Mouse (Mus musculus) liver, embryonic 11.5 days (tissue): ENCODE results near the gene Sptan1. TPM values are rescaled to one million over a fixed set of nuclear protein-coding genes. Genes with fewer than 3 reads are reported as not detected.

Experiments
- ATAC-seq: fragments of 200-750 bp; cut with Nextera tagmentation; replicated peaks from 2 replicates; pipeline ENCODE4 v1.8.0; 2017; ENCODE audit warnings: moderate number of reproducible peaks, mild to moderate bottlenecking, moderate TSS enrichment, moderate library complexity; ENCODE audit not compliant: low FRiP score
- DNase-seq: peaks from one replicate; pipeline ENCODE4 v3.0.0-alpha.2; 2017; ENCODE audit warnings: low spot score
- H3K27ac ChIP-seq: fragments of 300-500 bp; sonication (generic); 2 replicates; pipeline ENCODE4 v1.5.1; 2014; ENCODE audit warnings: mild to moderate bottlenecking, low read depth, low read length, control low read depth
- H3K27me3 ChIP-seq: fragments of 300-500 bp; sonication (generic); replicated peaks from 2 replicates; pipeline ENCODE4 v1.6.1; 2014; ENCODE audit warnings: low read length, mixed read lengths; ENCODE audit not compliant: control insufficient read depth, insufficient read depth
- H3K36me3 ChIP-seq: fragments of 300-500 bp; sonication (generic); 2 replicates; pipeline ENCODE4 v1.6.1; 2014; ENCODE audit warnings: mild to moderate bottlenecking, low read length, moderate library complexity, mixed read lengths; ENCODE audit not compliant: control insufficient read depth, insufficient read depth
- H3K4me1 ChIP-seq: fragments of 300-500 bp; sonication (generic); replicated peaks from 2 replicates; pipeline ENCODE4 v1.6.1; 2014; ENCODE audit warnings: low read length, mixed read lengths; ENCODE audit not compliant: control insufficient read depth, insufficient read depth
- H3K4me2 ChIP-seq: fragments of 300-500 bp; sonication (generic); 2 replicates; pipeline ENCODE4 v1.6.1; 2014; ENCODE audit warnings: mild to moderate bottlenecking, control low read depth, moderate library complexity
- H3K4me3 ChIP-seq: fragments of 300-500 bp; sonication (generic); 2 replicates; pipeline ENCODE4 v1.5.1; 2014; ENCODE audit warnings: low read depth, low read length, control low read depth
- H3K9ac ChIP-seq: fragments of 300-500 bp; sonication (generic); 2 replicates; pipeline ENCODE4 v1.6.1; 2014; ENCODE audit warnings: low read depth, low read length, control low read depth
- H3K9me3 ChIP-seq: fragments of 300-500 bp; sonication (generic); 2 replicates; pipeline ENCODE4 v1.6.1; 2016; ENCODE audit warnings: low read length, inconsistent platforms, mixed read lengths; ENCODE audit not compliant: control insufficient read depth
- WGBS: fragments of 180-500 bp; shearing (Covaris S2); extraction: QIAGEN DNeasy Blood & Tissue Kit; methylation state at CpG from one replicate; pipeline ENCODE4 v1.1.7; 2014; 5-methylcytosine and 5-hydroxymethylcytosine counted together
- polyA plus RNA-seq: library from polyadenylated mRNA; unstranded; fragments of >200 nt; fragmentation: Nextera tagmentation; extraction: Ambion mirVana; gene quantifications from 2 replicates; pipeline ENCODE4 v1.2.1, GENCODE M21; 2014

Gene Sptan1
- polyA plus RNA-seq, 1 experiment from 2014 or later: 50.2 TPM

GRCm38 (mm10) chr2:29944723-29945122, 20.6 kb upstream of the Sptan1 start:
- Histone ChIP-seq H3K4me2 (no peak overlapping the region), H3K9ac (no peak overlapping the region), H3K4me1 (no peaks in the 10 kb centered on the region), H3K9me3 (no peaks in the 10 kb centered on the region), H3K27me3 (no peaks in the 10 kb centered on the region), H3K36me3 (peaks cover 38% of the 10 kb centered on the region), H3K4me3 (no peak overlapping the region), H3K27ac (peak overlapping the region; percentile 62; the same call in 1 of the 2 replicates)
- 59% methylated on average over 1 of the region's 1 CpGs for WGBS
- DNase-seq (no peak), ATAC-seq (no peak)

- WGBS: 90% methylated on average over 5 of the region's 5 CpGs
Measured at GRCm38 (mm10) chr2:29948896-29949295, 16.5 kb upstream of the Sptan1 start.

GRCm38 (mm10) chr2:29961246-29961645, 4.1 kb upstream of the Sptan1 start:
- WGBS: 98% methylated on average over 7 of the region's 7 CpGs
- H3K9ac ChIP-seq: no peak overlapping the region
- no peak overlapping the region for H3K4me2 ChIP-seq
- no peak overlapping the region for H3K4me3 ChIP-seq
- H3K27ac ChIP-seq: no peak overlapping the region
- no peak for DNase-seq
- peaks cover 3% of the 10 kb centered on the region; the same call in 1 of the 2 replicates for H3K4me1 ChIP-seq
- H3K9me3 ChIP-seq: no peaks in the 10 kb centered on the region
- peaks cover 22% of the 10 kb centered on the region for H3K27me3 ChIP-seq
- ATAC-seq: no peak
- H3K36me3 ChIP-seq: peaks cover 12% of the 10 kb centered on the region

More at GRCm38 (mm10) chr2:29948896-29949295, 16.5 kb upstream of the Sptan1 start:
- DNase-seq: no peak
- peaks cover 32% of the 10 kb centered on the region for H3K36me3 ChIP-seq
- H3K9me3 ChIP-seq: no peaks in the 10 kb centered on the region
- no peak overlapping the region for H3K4me2 ChIP-seq
- no peaks in the 10 kb centered on the region for H3K4me1 ChIP-seq
- ATAC-seq: no peak
- H3K27ac ChIP-seq: no peak overlapping the region
- no peak overlapping the region for H3K4me3 ChIP-seq
- no peak overlapping the region for H3K9ac ChIP-seq
- H3K27me3 ChIP-seq: no peaks in the 10 kb centered on the region

GRCm38 (mm10) chr2:29964354-29965249, 758 bp upstream of the Sptan1 start:
- peak overlapping the region; percentile 49 for H3K9ac ChIP-seq
- WGBS: 17% methylated on average over 10 of the region's 10 CpGs
- H3K4me1 ChIP-seq: peaks cover 6% of the 10 kb centered on the region; the same call in 1 of the 2 replicates
- H3K36me3 ChIP-seq: no peaks in the 10 kb centered on the region
- H3K27me3 ChIP-seq: peaks cover 37% of the 10 kb centered on the region
- peak overlapping the region; percentile 85 for H3K4me3 ChIP-seq
- ATAC-seq (no peak), DNase-seq (no peak)
- H3K27ac ChIP-seq: peak overlapping the region; percentile 11; the same call in 1 of the 2 replicates
- H3K4me2 ChIP-seq: peak overlapping the region; percentile 89
- H3K9me3 ChIP-seq: no peaks in the 10 kb centered on the region

- H3K4me3 ChIP-seq: peak overlapping the region; percentile 85
- H3K9ac ChIP-seq: peak overlapping the region; percentile 78
- peaks cover 6% of the 10 kb centered on the region; the same call in 1 of the 2 replicates for H3K4me1 ChIP-seq
- DNase-seq (peak; percentile 37), ATAC-seq (no peak)
- no peaks in the 10 kb centered on the region for H3K9me3 ChIP-seq
- no peaks in the 10 kb centered on the region for H3K36me3 ChIP-seq
- WGBS: under 1% methylated on average over 39 of the region's 41 CpGs
- H3K27ac ChIP-seq: peak overlapping the region; percentile 78
- H3K27me3 ChIP-seq: peaks cover 37% of the 10 kb centered on the region
- H3K4me2 ChIP-seq: peak overlapping the region; percentile 89
Measured at GRCm38 (mm10) chr2:29965906-29966305, 546 bp downstream of the Sptan1 start.

- peaks cover 6% of the 10 kb centered on the region; the same call in 1 of the 2 replicates for H3K4me1 ChIP-seq
- peak overlapping the region; percentile 85 for H3K4me3 ChIP-seq
- peak overlapping the region; percentile 89 for H3K4me2 ChIP-seq
- no peaks in the 10 kb centered on the region for H3K9me3 ChIP-seq
- H3K36me3 ChIP-seq: no peaks in the 10 kb centered on the region
- 73% methylated on average over 2 of the region's 2 CpGs for WGBS
- H3K9ac ChIP-seq: no peak overlapping the region
- H3K27me3 ChIP-seq: peaks cover 37% of the 10 kb centered on the region
- ATAC-seq (no peak), DNase-seq (no peak)
- H3K27ac ChIP-seq: no peak overlapping the region
Measured at GRCm38 (mm10) chr2:29966826-29967225, 1.5 kb downstream of the Sptan1 start.

- Histone ChIP-seq H3K9me3 (no peaks in the 10 kb centered on the region), H3K36me3 (no peaks in the 10 kb centered on the region), H3K4me1 (peaks cover 12% of the 10 kb centered on the region; the same call in 1 of the 2 replicates), H3K4me2 (no peak overlapping the region), H3K9ac (no peak overlapping the region), H3K27ac (no peak overlapping the region), H3K27me3 (peaks cover 37% of the 10 kb centered on the region), H3K4me3 (no peak overlapping the region)
- no peak for DNase-seq
- 69% methylated on average over 5 of the region's 5 CpGs for WGBS
- ATAC-seq: no peak
Measured at GRCm38 (mm10) chr2:29967768-29968167, 2.4 kb downstream of the Sptan1 start.

GRCm38 (mm10) chr2:29968638-29969037, 3.3 kb downstream of the Sptan1 start:
- no peak overlapping the region for H3K9ac ChIP-seq
- H3K9me3 ChIP-seq: no peaks in the 10 kb centered on the region
- no peaks in the 10 kb centered on the region for H3K36me3 ChIP-seq
- peaks cover 12% of the 10 kb centered on the region for H3K4me1 ChIP-seq
- no peak for ATAC-seq
- peaks cover 37% of the 10 kb centered on the region for H3K27me3 ChIP-seq
- no peak for DNase-seq
- WGBS: 67% methylated on average over 5 of the region's 5 CpGs
- no peak overlapping the region for H3K4me3 ChIP-seq
- no peak overlapping the region for H3K4me2 ChIP-seq
- H3K27ac ChIP-seq: no peak overlapping the region
